In the genomic region with DNA sequence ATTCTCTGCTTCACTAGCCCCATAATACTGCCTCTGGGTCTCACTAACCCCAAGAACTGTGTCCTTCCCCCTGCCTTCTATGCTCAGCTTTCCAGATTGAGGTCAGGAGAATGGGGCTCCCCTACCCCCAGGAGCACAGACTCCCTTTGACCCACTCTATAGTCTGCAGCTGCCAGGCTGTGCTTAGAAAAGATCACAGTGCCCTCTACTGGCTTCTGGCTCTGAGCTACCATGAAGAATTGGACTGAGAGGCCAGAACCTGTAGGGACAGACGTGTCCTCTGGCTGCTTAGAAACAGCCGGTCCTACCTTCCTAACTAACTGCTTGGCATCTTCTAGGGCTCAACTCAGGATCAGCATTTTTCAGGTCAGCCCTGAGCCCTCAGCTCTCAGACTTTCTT, we compare ENCODE assay signal across 9 mouse cellular contexts. TPM values are rescaled to one million over a fixed set of nuclear protein-coding genes. Genes with fewer than 3 reads are reported as not detected.
DNase-seq lines count a peak whose midpoint lies in the region; ATAC-seq and TF ChIP-seq lines count a peak whose summit lies in the region.
"Had no signal": no experiment of that assay in that cellular context is flagged by ENCODE, and none has a peak within 500 bp of the region (broad histone marks: within the 10 kb centered on the region; RNA-seq: fewer than 3 reads in every experiment).

No protein-coding gene starts in this region.

- TF ChIP-seq CTCF in lung, adult 2 months (IDR thresholded peaks at IDR 0.05; ENCODE audit: insufficient read depth, low read length) = 0 out of 2 replicates have a peak, but pooled peaks have one; percentile 17

- H3K27ac ChIP-seq in forebrain, embryonic 13.5 days = no peak overlapping the region
- H3K27ac ChIP-seq in forebrain, embryonic 12.5 days = no peak overlapping the region
- no peak overlapping the region for H3K27ac ChIP-seq in hindbrain, embryonic 11.5 days (ENCODE audit: low read depth, low read length)
- no peak overlapping the region for H3K27ac ChIP-seq in neural tube, embryonic 15.5 days (replicated peaks)

- intact Hi-C loops in left cerebral cortex, postnatal 4 days (cut with DNase I) = no loop called here

- H3K9me3 ChIP-seq in forebrain, embryonic 13.5 days (replicated peaks) = 0 out of 2 replicates have a peak, but pooled peaks cover 4% of the 10 kb centered on the region
- 0 out of 2 replicates have a peak, but pooled peaks cover 4% of the 10 kb centered on the region for H3K9me3 ChIP-seq in forebrain, embryonic 12.5 days
- no peaks in the 10 kb centered on the region for H3K9me3 ChIP-seq in hindbrain, embryonic 11.5 days (ENCODE audit: control insufficient read depth, low read length)
- no peaks in the 10 kb centered on the region for H3K9me3 ChIP-seq in neural tube, embryonic 15.5 days (replicated peaks)

- no peak overlapping the region for H3K9ac ChIP-seq in forebrain, embryonic 13.5 days
- no peak overlapping the region for H3K9ac ChIP-seq in forebrain, embryonic 12.5 days
- no peak overlapping the region for H3K9ac ChIP-seq in hindbrain, embryonic 11.5 days (ENCODE audit: low read depth, low read length)
- H3K9ac ChIP-seq in neural tube, embryonic 15.5 days (replicated peaks) = no peak overlapping the region

- no peaks in the 10 kb centered on the region for H3K4me1 ChIP-seq in forebrain, embryonic 13.5 days
- no peaks in the 10 kb centered on the region for H3K4me1 ChIP-seq in forebrain, embryonic 12.5 days
- no peaks in the 10 kb centered on the region for H3K4me1 ChIP-seq in lung, adult 2 months (ENCODE audit: control insufficient read depth, insufficient read depth, low read length)
- no peaks in the 10 kb centered on the region for H3K4me1 ChIP-seq in hindbrain, embryonic 11.5 days (replicated peaks; ENCODE audit: control insufficient read depth, insufficient read depth, low read length)
- 0 out of 2 replicates have a peak, but pooled peaks cover 2% of the 10 kb centered on the region for H3K4me1 ChIP-seq in neural tube, embryonic 15.5 days

- ATAC-seq in forebrain, embryonic 13.5 days = peak; percentile 45; the same call in 1 of the 2 replicates
- ATAC-seq in forebrain, embryonic 12.5 days (ENCODE audit: low FRiP score) = no peak
- no peak for ATAC-seq in hindbrain, embryonic 11.5 days (ENCODE audit: low FRiP score)
- peak; percentile 68; the same call in 1 of the 2 replicates for ATAC-seq in neural tube, embryonic 15.5 days (ENCODE audit: low FRiP score)

- no peak overlapping the region for H3K4me2 ChIP-seq in forebrain, embryonic 13.5 days
- H3K4me2 ChIP-seq in forebrain, embryonic 12.5 days = no peak overlapping the region
- H3K4me2 ChIP-seq in hindbrain, embryonic 11.5 days (replicated peaks; ENCODE audit: low read depth, low read length) = no peak overlapping the region
- H3K4me2 ChIP-seq in neural tube, embryonic 15.5 days = no peak overlapping the region

- no peak for TF ChIP-seq POLR2A in lung, adult 2 months (IDR thresholded peaks at IDR 0.05; ENCODE audit: borderline replicate concordance, extremely low read depth, low read depth, low read length)

- no peaks in the 10 kb centered on the region for H3K27me3 ChIP-seq in forebrain, embryonic 13.5 days
- H3K27me3 ChIP-seq in forebrain, embryonic 12.5 days = peaks cover 8% of the 10 kb centered on the region
- no peaks in the 10 kb centered on the region for H3K27me3 ChIP-seq in hindbrain, embryonic 11.5 days (ENCODE audit: control insufficient read depth, insufficient read depth, low read length)
- no peaks in the 10 kb centered on the region for H3K27me3 ChIP-seq in neural tube, embryonic 15.5 days (replicated peaks)

- no peaks in the 10 kb centered on the region for H3K36me3 ChIP-seq in forebrain, embryonic 13.5 days (ENCODE audit: poor library complexity, severe bottlenecking)
- no peaks in the 10 kb centered on the region for H3K36me3 ChIP-seq in forebrain, embryonic 12.5 days (replicated peaks)
- H3K36me3 ChIP-seq in hindbrain, embryonic 11.5 days (ENCODE audit: control insufficient read depth, insufficient read depth, low read length) = no peaks in the 10 kb centered on the region
- H3K36me3 ChIP-seq in neural tube, embryonic 15.5 days = no peaks in the 10 kb centered on the region

- no peak for DNase-seq in lung, adult 2 months
- no peak for DNase-seq in lung, postnatal 10 days
- DNase-seq in hindbrain, embryonic 11.5 days (ENCODE audit: low spot score) = peak; percentile 40
- DNase-seq in thymus, adult 18-20 months = no peak
- DNase-seq in left cerebral cortex, postnatal 4 days = no peak

- WGBS in forebrain, embryonic 13.5 days = 29% methylated on average over 2 of the region's 2 CpGs
- WGBS in forebrain, embryonic 12.5 days = 33% methylated on average over 2 of the region's 2 CpGs
- 26% methylated on average over 2 of the region's 2 CpGs for WGBS in lung, adult 2 months
- WGBS in hindbrain, embryonic 11.5 days = 24% methylated on average over 2 of the region's 2 CpGs
- 47% methylated on average over 2 of the region's 2 CpGs for WGBS in neural tube, embryonic 15.5 days

- H3K4me3 ChIP-seq in forebrain, embryonic 13.5 days = no peak overlapping the region
- H3K4me3 ChIP-seq in forebrain, embryonic 12.5 days (replicated peaks) = no peak overlapping the region
- H3K4me3 ChIP-seq in lung, adult 2 months (replicated peaks; ENCODE audit: extremely low read depth, low read depth, low read length) = no peak overlapping the region
- H3K4me3 ChIP-seq in hindbrain, embryonic 11.5 days (ENCODE audit: low read depth, low read length) = no peak overlapping the region
- H3K4me3 ChIP-seq in neural tube, embryonic 15.5 days (replicated peaks) = no peak overlapping the region

RNA-seq across cellular contexts. Expression of a gene that starts 4.6 kb away (rescaled TPM):
- 7.6 and 9.8 TPM in 2 replicates for polyA plus RNA-seq in forebrain, embryonic 13.5 days (2015; fragmentation: Nextera tagmentation; extraction: Ambion mirVana)
- 14.1 and 17.4 TPM in 2 replicates for polyA plus RNA-seq in forebrain, embryonic 12.5 days (2016; fragmentation: Nextera tagmentation; extraction: Ambion mirVana)
- polyA plus RNA-seq in lung, adult 2 months (2012; rRNA removed) = 0.47 and 1.00 TPM in 2 replicates
- 16.6 and 23.8 TPM in 2 replicates for polyA plus RNA-seq in hindbrain, embryonic 11.5 days (2014; fragmentation: Nextera tagmentation; extraction: Ambion mirVana)
- 4.9 and 6.9 TPM in 2 replicates for polyA plus RNA-seq in neural tube, embryonic 15.5 days (2015; fragmentation: Nextera tagmentation; extraction: Ambion mirVana)
- total RNA-seq in left cerebral cortex, postnatal 4 days (2021) = 1 to 10 TPM; 4.9 to 7.0 TPM
- total RNA-seq: ES-E14 had no signal

RNA-seq across cellular contexts. Expression of a gene that starts 49.6 kb away (rescaled TPM):
- 0.40 and 0.60 TPM in 2 replicates for polyA plus RNA-seq in forebrain, embryonic 13.5 days (2015; fragmentation: Nextera tagmentation; extraction: Ambion mirVana)
- 0.56 and 0.65 TPM in 2 replicates for polyA plus RNA-seq in forebrain, embryonic 12.5 days (2016; fragmentation: Nextera tagmentation; extraction: Ambion mirVana)
- 24.4 and 35.1 TPM in 2 replicates for polyA plus RNA-seq in lung, adult 2 months (2012; rRNA removed)
- polyA plus RNA-seq in hindbrain, embryonic 11.5 days (2014; fragmentation: Nextera tagmentation; extraction: Ambion mirVana) = 0.54 and 1.0 TPM in 2 replicates
- 2.1 and 3.3 TPM in 2 replicates for polyA plus RNA-seq in neural tube, embryonic 15.5 days (2015; fragmentation: Nextera tagmentation; extraction: Ambion mirVana)
- total RNA-seq in left cerebral cortex, postnatal 4 days (2021) = 1 to 10 TPM; 1.4 to 1.8 TPM

Comparison
In these comparisons a context has a peak if more than half of its experiments do, and no peak if none do; other contexts are left out.
1. ATAC-seq: peak in forebrain, embryonic 13.5 days (single experiment) and neural tube, embryonic 15.5 days (single experiment); none in forebrain, embryonic 12.5 days (single experiment) and hindbrain, embryonic 11.5 days (single experiment).